Mouse (Mus musculus) cortical plate, adult 2 months (tissue): ENCODE results near the gene Amy1.

Experiments
- CTCF ChIP-seq: fragments of 200-500 bp; IDR thresholded peaks from 2 replicates; pipeline ENCODE4 v1.5.1; 2011; ENCODE audit warnings: mild to moderate bottlenecking, control low read depth, low read length; ENCODE audit not compliant: insufficient read depth; ENCODE audit errors: extremely low read depth
- POLR2A ChIP-seq: fragments of 200-500 bp; IDR thresholded peaks from 2 replicates; pipeline ENCODE4 v1.6.1; 2011; ENCODE audit warnings: mild to moderate bottlenecking, low read length, control low read depth; ENCODE audit not compliant: insufficient read depth; ENCODE audit errors: extremely low read depth

- TF ChIP-seq CTCF: no peak
- no peak for TF ChIP-seq POLR2A
These were observed 24.1 kb upstream of the Amy1 start for GRCm38 (mm10) chr3:113630564-113630963.
